Mouse (Mus musculus) C2C12 (cell line): ENCODE data around the gene Gm13889. TPM values are rescaled to one million over a fixed set of nuclear protein-coding genes. Genes with fewer than 3 reads are reported as not detected.

Experiments used
- H3K27me3 ChIP-seq: one replicate; pipeline ENCODE4 v1.6.1; 2011; ENCODE audit not compliant: control insufficient read depth, insufficient read depth, insufficient read length
- H3K36me3 ChIP-seq: one replicate; pipeline ENCODE4 v1.6.1; 2011; ENCODE audit not compliant: control insufficient read depth, insufficient read depth
- H3K4me3 ChIP-seq: one replicate; pipeline ENCODE4 v1.5.1; 2011; ENCODE audit warnings: mild to moderate bottlenecking, control low read depth; ENCODE audit not compliant: poor library complexity, insufficient read depth, severe bottlenecking
- H3K79me2 ChIP-seq: one replicate; pipeline ENCODE4 v1.6.1; 2011; ENCODE audit not compliant: control insufficient read depth, insufficient read depth
- H3K79me3 ChIP-seq: one replicate; pipeline ENCODE4 v1.6.1; 2011; ENCODE audit warnings: low read depth, control low read depth
- H3ac ChIP-seq: one replicate; pipeline ENCODE3; 2011; ENCODE audit warnings: low read depth; ENCODE audit not compliant: control insufficient read depth, insufficient read length
- CEBPB ChIP-seq: IDR thresholded peaks from one replicate; pipeline ENCODE4 v1.6.1; 2011; ENCODE audit warnings: low read depth, mild to moderate bottlenecking, control low read depth, moderate library complexity
- CTCF ChIP-seq: IDR thresholded peaks from one replicate; pipeline ENCODE4 v1.5.1; 2011; ENCODE audit not compliant: control insufficient read depth, insufficient read depth, insufficient read length
- FOSL1 ChIP-seq: IDR thresholded peaks from one replicate; pipeline ENCODE4 v1.8.0; 2011; ENCODE audit warnings: mild to moderate bottlenecking, low read length; ENCODE audit not compliant: poor library complexity, insufficient read depth, severe bottlenecking
- MAX ChIP-seq: IDR thresholded peaks from one replicate; pipeline ENCODE4 v1.6.1; 2011; ENCODE audit warnings: mild to moderate bottlenecking, control low read depth
- MYOD1 ChIP-seq: IDR thresholded peaks from one replicate; pipeline ENCODE4 v1.6.1; 2011; ENCODE audit warnings: low read depth; ENCODE audit not compliant: control insufficient read depth, insufficient read length
- MYOG ChIP-seq: IDR thresholded peaks from one replicate; pipeline ENCODE4 v1.6.1; 2011; ENCODE audit not compliant: control insufficient read depth, insufficient read length; ENCODE audit errors: extremely low read depth
- USF1 ChIP-seq: IDR thresholded peaks from one replicate; pipeline ENCODE4 v1.6.1; 2011; ENCODE audit warnings: low read depth, mild to moderate bottlenecking, control low read depth, moderate library complexity
- polyA plus RNA-seq: library from polyadenylated mRNA; unstranded; fragments of >200 nt; fragmentation: generic; extraction: Trizol; gene quantifications from one replicate; pipeline ENCODE4 v1.2.1, GENCODE M21; 2012; ENCODE audit warnings: missing spikeins

Gene Gm13889
- polyA plus RNA-seq, 1 experiment: 0.67 TPM

DNA sequence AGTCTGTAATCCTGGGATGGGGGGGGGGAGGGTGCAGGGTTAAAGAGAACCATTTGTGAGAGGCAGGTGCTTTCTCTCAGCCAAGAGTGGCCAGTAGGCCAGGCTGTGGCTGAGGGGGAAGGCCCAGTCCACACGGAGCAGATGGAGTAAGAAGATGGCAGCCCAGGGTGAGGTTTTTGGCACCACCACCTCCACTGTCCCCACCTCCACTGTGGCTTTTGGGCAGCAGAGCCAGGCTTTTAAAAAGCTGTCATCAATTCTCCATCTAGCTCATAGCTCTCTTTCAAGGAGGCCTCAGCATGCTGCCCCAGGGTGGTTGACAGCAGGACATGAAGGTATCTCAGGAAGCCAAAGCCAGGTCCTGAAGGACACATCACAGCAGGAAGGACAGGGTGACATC, 6.8 kb upstream of the Gm13889 start:
- TF ChIP-seq USF1 (no peak), CTCF (no peak), CEBPB (no peak), MYOG (no peak), MYOD1 (no peak), FOSL1 (no peak), MAX (no peak)

DNA sequence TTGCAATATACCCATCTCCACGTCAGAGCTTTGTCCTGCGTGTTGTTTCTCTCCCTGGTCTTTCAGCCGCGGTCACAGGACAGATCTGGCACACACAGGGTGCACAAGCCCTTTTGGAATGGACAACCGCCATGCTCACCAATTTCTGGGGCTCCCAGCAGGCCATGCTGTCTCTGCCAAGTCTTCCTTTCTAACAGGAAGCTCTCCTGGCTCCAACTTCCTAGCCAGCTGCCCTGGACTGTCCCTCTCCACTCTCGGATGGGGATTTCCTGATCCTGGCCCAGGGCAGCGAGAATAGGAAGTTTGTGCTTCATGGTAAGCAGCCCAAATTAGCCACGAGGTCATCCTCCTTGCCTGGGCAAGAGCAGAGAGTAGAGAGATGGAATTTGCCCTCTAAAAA, 4.7 kb upstream of the Gm13889 start:
- H3K27me3 ChIP-seq: peaks cover 34% of the 10 kb centered on the region
- no peak overlapping the region for H3K4me3 ChIP-seq

More for the DNA sequence above, 6.8 kb upstream of the Gm13889 start:
- Histone ChIP-seq H3K36me3 (no peaks in the 10 kb centered on the region), H3K4me3 (no peak overlapping the region), H3K27me3 (peaks cover 18% of the 10 kb centered on the region), H3K79me3 (no peaks in the 10 kb centered on the region), H3ac (no peak overlapping the region), H3K79me2 (no peaks in the 10 kb centered on the region)

DNA sequence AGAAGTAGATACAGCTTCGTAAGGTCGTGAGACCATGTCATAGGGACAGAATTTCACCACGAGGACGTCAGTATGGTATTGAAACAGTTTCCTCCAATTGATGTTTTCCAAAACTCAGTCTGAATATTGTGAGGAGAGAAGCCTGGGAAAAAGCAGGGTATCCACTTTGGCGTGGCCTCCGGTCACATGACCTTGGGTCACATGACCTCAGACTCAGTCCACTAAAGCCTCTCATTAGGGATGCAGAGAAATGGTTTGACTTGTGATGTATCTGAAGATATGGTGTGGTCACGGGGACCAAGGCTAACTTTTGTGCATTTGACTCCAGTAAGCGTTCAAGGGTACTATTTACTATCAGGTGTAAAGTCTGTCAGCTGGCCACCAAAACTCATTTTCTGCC, 2.3 kb upstream of the Gm13889 start:
- peaks cover 53% of the 10 kb centered on the region for H3K27me3 ChIP-seq
- no peak overlapping the region for H3K4me3 ChIP-seq
- H3ac ChIP-seq: no peak overlapping the region
- H3K79me3 ChIP-seq: no peaks in the 10 kb centered on the region
- TF ChIP-seq CTCF (no peak), USF1 (peak; percentile 71)
- H3K79me2 ChIP-seq: no peaks in the 10 kb centered on the region
- H3K36me3 ChIP-seq: no peaks in the 10 kb centered on the region

More for the DNA sequence above, 4.7 kb upstream of the Gm13889 start:
- TF ChIP-seq CEBPB (no peak), CTCF (no peak), MAX (no peak), FOSL1 (no peak), MYOD1 (no peak), USF1 (no peak), MYOG (no peak)
- Histone ChIP-seq H3K79me2 (no peaks in the 10 kb centered on the region), H3K79me3 (no peaks in the 10 kb centered on the region), H3K36me3 (no peaks in the 10 kb centered on the region), H3ac (no peak overlapping the region)

DNA sequence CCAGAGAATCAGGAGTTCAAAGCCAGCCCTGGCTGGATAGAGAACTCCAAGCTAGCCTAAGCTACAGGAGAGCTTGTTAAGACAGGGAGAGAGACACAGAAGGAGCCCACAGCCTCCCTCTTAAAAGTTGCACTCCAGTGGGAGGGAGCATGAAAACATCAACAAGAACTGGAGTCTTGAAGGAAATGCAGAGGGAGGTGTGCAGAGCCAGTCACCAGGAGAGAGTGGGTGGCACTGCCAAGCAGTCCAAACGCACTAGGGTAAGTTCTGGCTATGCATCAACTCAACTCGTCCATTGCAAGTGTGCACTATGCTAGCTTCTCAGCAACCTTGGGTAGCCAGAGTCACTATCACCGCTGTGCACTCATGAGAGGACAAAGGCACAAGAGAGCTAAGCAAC, 1.2 kb upstream of the Gm13889 start:
- Histone ChIP-seq H3ac (no peak overlapping the region), H3K36me3 (no peaks in the 10 kb centered on the region), H3K79me3 (no peaks in the 10 kb centered on the region), H3K79me2 (no peaks in the 10 kb centered on the region), H3K27me3 (peaks cover 61% of the 10 kb centered on the region), H3K4me3 (no peak overlapping the region)
- TF ChIP-seq MYOD1 (no peak), CEBPB (no peak), MAX (no peak), MYOG (no peak), CTCF (no peak), FOSL1 (no peak), USF1 (no peak)

DNA sequence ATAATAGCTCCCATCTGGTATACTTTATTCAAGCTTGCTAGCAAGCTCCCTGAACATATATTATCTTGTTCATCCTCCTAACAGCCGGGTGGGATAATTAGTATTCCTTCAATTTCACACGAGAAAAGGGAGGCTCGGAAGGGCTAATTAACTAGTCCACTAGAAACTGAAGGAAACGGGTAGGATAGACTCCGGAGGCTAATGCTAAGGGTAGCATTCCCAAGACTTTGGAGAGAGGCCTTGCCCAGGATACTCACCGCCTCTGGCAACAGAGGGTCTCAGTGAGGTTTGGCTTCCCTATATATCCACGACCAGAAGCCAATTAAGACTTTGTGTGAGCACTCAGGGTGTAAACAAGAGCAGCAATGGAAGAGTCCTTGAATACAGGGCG, 779 bp upstream of the Gm13889 start:
- Histone ChIP-seq H3ac (no peak overlapping the region), H3K79me3 (no peaks in the 10 kb centered on the region)

DNA sequence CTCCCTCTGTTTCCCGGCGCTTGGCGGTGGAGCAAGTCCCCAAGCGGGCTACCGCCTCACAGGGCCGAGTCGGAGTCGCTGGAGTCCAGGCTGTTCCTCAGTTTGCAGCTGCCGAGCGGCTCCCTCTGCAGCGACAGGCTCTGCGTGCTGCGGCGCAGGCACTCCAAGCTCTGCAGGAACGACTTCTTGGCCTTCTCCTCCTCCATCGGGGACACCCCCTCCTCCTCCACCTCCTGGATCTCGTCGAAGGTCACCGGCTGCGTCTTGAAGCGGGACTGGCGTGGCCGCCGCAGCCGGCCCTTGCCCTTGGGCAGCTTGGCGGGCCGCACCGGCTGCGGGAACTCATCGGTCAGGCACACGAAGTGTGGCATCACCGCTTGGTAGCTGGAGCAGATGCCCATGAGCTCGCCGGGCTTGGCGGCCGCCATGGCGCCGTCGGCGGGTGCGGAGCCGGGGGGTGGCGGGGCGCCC, 635 bp downstream of the Gm13889 start:
- Histone ChIP-seq H3ac (no peak overlapping the region), H3K4me3 (no peak overlapping the region), H3K36me3 (no peaks in the 10 kb centered on the region), H3K27me3 (peaks cover 60% of the 10 kb centered on the region), H3K79me2 (no peaks in the 10 kb centered on the region), H3K79me3 (no peaks in the 10 kb centered on the region)
- TF ChIP-seq FOSL1 (no peak), MAX (no peak), CTCF (no peak), MYOD1 (no peak), USF1 (no peak), CEBPB (no peak), MYOG (no peak)

More for the DNA sequence above, 779 bp upstream of the Gm13889 start:
- Histone ChIP-seq H3K27me3 (peaks cover 59% of the 10 kb centered on the region), H3K79me2 (no peaks in the 10 kb centered on the region), H3K4me3 (no peak overlapping the region), H3K36me3 (no peaks in the 10 kb centered on the region)
- TF ChIP-seq FOSL1 (no peak), MAX (no peak), CEBPB (no peak), MYOG (no peak), MYOD1 (no peak), CTCF (no peak), USF1 (no peak)
